Mouse (Mus musculus): ENCODE results near the gene Vezf1. TPM values are rescaled to one million over a fixed set of nuclear protein-coding genes. Genes with fewer than 3 reads are reported as not detected.

Gene Vezf1
- total RNA-seq, 2 experiments from 2014 or later, result 84.6 to 89.9 TPM

GRCm38 (mm10) chr11:88053821-88054220 is 14.3 kb upstream of the Vezf1 start:
- no peak for DNase-seq (ENCODE audit: low spot score)

- no peak for DNase-seq (ENCODE audit: low spot score)
These were observed 13.5 kb upstream of the Vezf1 start for GRCm38 (mm10) chr11:88054589-88054988.

GRCm38 (mm10) chr11:88055777-88056176 is 12.3 kb upstream of the Vezf1 start:
- no peak for DNase-seq (ENCODE audit: low spot score)

- no peak for DNase-seq (ENCODE audit: low spot score)
These were observed 10.3 kb upstream of the Vezf1 start for GRCm38 (mm10) chr11:88057788-88058187.

- peak; percentile 69 for DNase-seq (ENCODE audit: low spot score)
These were observed 8.9 kb upstream of the Vezf1 start for GRCm38 (mm10) chr11:88059141-88059540.

- DNase-seq (ENCODE audit: low spot score), result no peak
These were observed 6.0 kb upstream of the Vezf1 start for GRCm38 (mm10) chr11:88061892-88062625.

GRCm38 (mm10) chr11:88065732-88066131 is 2.3 kb upstream of the Vezf1 start:
- no peak for DNase-seq (ENCODE audit: low spot score)

- no peak for DNase-seq (ENCODE audit: low spot score)
These were observed 891 bp upstream of the Vezf1 start for GRCm38 (mm10) chr11:88067191-88067585.

GRCm38 (mm10) chr11:88068411-88069245 is 549 bp downstream of the Vezf1 start:
- peak; percentile 80 for DNase-seq (ENCODE audit: low spot score)

- DNase-seq (ENCODE audit: low spot score), result no peak
These were observed 1.1 kb downstream of the Vezf1 start for GRCm38 (mm10) chr11:88069246-88069570.

GRCm38 (mm10) chr11:88070392-88070791 is 2.3 kb downstream of the Vezf1 start:
- no peak for DNase-seq (ENCODE audit: low spot score)

- no peak for DNase-seq (ENCODE audit: low spot score)
These were observed 3.0 kb downstream of the Vezf1 start for GRCm38 (mm10) chr11:88071113-88071512.

- DNase-seq (ENCODE audit: low spot score), result no peak
These were observed 5.3 kb downstream of the Vezf1 start for GRCm38 (mm10) chr11:88073343-88073875.

- no peak for DNase-seq (ENCODE audit: low spot score)
These were observed 7.6 kb downstream of the Vezf1 start for GRCm38 (mm10) chr11:88075701-88076100.

- no peak for DNase-seq (ENCODE audit: low spot score)
These were observed 8.3 kb downstream of the Vezf1 start for GRCm38 (mm10) chr11:88076394-88076793.

- DNase-seq (ENCODE audit: low spot score), result no peak
These were observed 15.6 kb downstream of the Vezf1 start for GRCm38 (mm10) chr11:88083699-88084098.

- peak; percentile 92 for DNase-seq (ENCODE audit: low spot score)
These were observed 18.9 kb downstream of the Vezf1 start for GRCm38 (mm10) chr11:88086737-88087627.

- no peak for DNase-seq (ENCODE audit: low spot score)
These were observed 21.1 kb downstream of the Vezf1 start for GRCm38 (mm10) chr11:88089150-88089549.

GRCm38 (mm10) chr11:88090293-88090692 is 22.2 kb downstream of the Vezf1 start:
- no peak for DNase-seq (ENCODE audit: low spot score)

- no peak for DNase-seq (ENCODE audit: low spot score)
These were observed 23.9 kb downstream of the Vezf1 start for GRCm38 (mm10) chr11:88091949-88092348.

GRCm38 (mm10) chr11:88097173-88097572 is 29.1 kb downstream of the Vezf1 start:
- no peak for DNase-seq (ENCODE audit: low spot score)

All from gastrocnemius, adult 18-20 months (tissue).